Mouse (Mus musculus): ENCODE results near the gene Gm43064.

DNA sequence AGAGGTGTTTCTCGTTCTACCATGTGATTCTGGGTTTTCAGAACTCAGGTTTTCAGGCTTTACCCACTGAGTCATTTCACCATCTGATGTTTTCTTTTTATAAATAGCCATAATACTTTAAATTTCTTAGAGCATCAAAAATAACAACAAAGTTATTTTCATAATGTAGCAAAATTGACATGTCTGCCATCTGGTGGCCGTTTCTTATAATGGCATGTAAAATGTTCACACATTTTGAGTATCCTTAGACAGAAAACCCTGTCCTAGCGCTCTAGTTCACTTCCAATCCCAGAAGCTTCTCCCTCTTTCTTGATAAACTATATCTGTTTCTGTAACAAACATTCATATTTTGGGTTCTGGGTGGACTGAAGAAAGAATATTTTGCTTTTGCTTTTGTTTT, 78.2 kb downstream of the Gm43064 start:
- 0 out of 2 replicates have a peak, but pooled peaks have one; percentile 17 for TF ChIP-seq CTCF (conservative IDR thresholded peaks at IDR 0.05; ENCODE audit: insufficient read depth, insufficient read length, low read depth, low read length)
- no peak for TF ChIP-seq POLR2A (IDR thresholded peaks at IDR 0.05; ENCODE audit: low read depth, low read length)
